Mouse (Mus musculus): ENCODE data around the gene Gm3095.
"Not testable (repeated sequence)": the region's sequence is repeated elsewhere in the genome, so short reads cannot be mapped to it uniquely, and the experiment has no call there.

The Gm3095 gene

DNA sequence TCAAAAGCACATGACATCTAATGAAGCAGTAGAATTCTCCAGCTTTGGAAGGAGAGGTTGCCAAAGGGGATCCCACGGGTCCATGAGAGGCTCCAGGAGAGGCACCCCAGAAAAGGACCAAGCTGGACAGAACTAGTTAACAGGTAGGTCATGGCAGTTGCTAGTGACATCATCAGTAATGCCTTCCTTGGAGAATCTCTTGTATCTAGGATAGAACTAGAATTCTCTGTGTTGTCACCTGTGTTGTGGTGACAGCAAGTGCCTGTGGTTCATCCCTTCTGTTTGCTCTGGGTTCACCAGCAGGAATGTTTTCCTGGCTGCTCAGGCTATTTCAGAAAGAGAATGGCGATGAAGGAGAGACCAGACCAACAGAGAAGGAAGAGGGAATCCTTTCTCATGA is at the start of gene Gm3095:
Gene Gm3095, plus strand, starts transcription at position 301 of the 400 bp plus-strand sequence.
- DNase-seq (ENCODE audit: low read depth, low spot score), result not testable (repeated sequence)

DNA sequence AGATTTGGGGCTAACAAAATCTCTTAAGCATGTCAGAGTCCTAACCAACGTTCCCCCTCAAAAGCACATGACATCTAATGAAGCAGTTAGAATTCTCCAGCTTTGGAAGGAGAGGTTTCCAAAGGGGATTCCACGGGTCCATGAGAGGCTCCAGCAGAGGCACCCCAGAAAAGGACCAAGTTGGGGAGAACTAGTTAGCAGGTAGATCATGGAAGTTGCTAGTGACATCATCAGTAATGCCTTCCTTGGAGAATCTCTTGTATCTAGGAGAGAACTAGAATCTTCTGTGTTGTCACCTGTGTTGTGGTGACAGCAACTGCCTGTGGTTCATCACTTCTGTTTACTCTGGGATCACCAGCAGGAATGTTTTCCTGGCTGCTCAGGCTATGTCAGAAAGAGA is 31.9 kb upstream of the Gm3095 start, which contains the start of gene Gm3029:
Gene Gm3029, plus strand, starts transcription at position 301 of the 400 bp plus-strand sequence.
- DNase-seq (ENCODE audit: low read depth, low spot score), result not testable (repeated sequence)

DNA sequence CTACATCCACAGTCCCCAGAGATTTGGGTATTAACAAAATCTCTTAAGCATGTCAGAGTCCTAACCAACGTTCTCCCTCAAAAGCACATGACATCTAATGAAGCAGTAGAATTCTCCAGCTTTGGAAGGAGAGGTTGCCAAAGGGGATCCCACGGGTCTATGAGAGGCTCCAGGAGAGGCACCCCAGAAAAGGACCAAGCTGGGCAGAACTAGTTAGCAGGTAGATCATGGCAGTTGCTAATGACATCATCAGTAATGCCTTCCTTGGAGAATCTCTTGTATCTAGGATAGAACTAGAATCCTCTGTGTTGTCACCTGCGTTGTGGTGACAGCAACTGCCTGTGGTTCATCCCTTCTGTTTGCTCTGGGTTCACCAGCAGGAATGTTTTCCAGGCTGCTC is 34.7 kb downstream of the Gm3095 start, which contains the start of gene Gm3099:
Gene Gm3099, plus strand, starts transcription at position 301 of the 400 bp plus-strand sequence.
- not testable (repeated sequence) for DNase-seq (ENCODE audit: low read depth, low spot score)

Measured in retina, adult 2 months (tissue).